Comparison of ENCODE assay signal across 9 mouse cellular contexts in genomic region chr5:119866277-119867235, GRCm38 (mm10). TPM values are rescaled to one million over a fixed set of nuclear protein-coding genes. Genes with fewer than 3 reads are reported as not detected.
DNase-seq lines count a peak whose midpoint lies in the region; ATAC-seq and TF ChIP-seq lines count a peak whose summit lies in the region.
"Had no signal": no experiment of that assay in that cellular context is flagged by ENCODE, and none has a peak within 500 bp of the region (broad histone marks: within the 10 kb centered on the region; RNA-seq: fewer than 3 reads in every experiment).

No protein-coding gene starts in this region.

- WGBS in liver, embryonic 12.5 days (ENCODE audit: insufficient replicate concordance) = 30% methylated on average over 31 of the region's 31 CpGs
- 28% methylated on average over 31 of the region's 31 CpGs for WGBS in liver, postnatal 0 days (ENCODE audit: insufficient replicate concordance)
- WGBS in embryonic facial prominence, embryonic 15.5 days = 14% methylated on average over 31 of the region's 31 CpGs
- 7% methylated on average over 31 of the region's 31 CpGs for WGBS in neural tube, embryonic 13.5 days

- H3K9me3 ChIP-seq in liver, embryonic 12.5 days (replicated peaks) = no peaks in the 10 kb centered on the region
- no peaks in the 10 kb centered on the region for H3K9me3 ChIP-seq in liver, postnatal 0 days (ENCODE audit: low read length)
- no peaks in the 10 kb centered on the region for H3K9me3 ChIP-seq in embryonic facial prominence, embryonic 15.5 days (replicated peaks)
- H3K9me3 ChIP-seq in neural tube, embryonic 13.5 days = no peaks in the 10 kb centered on the region

- peaks cover 47% of the 10 kb centered on the region for H3K27me3 ChIP-seq in liver, embryonic 12.5 days (replicated peaks)
- 0 out of 2 replicates have a peak, but pooled peaks cover 6% of the 10 kb centered on the region for H3K27me3 ChIP-seq in liver, postnatal 0 days (ENCODE audit: insufficient read depth, low read length)
- peaks cover 27% of the 10 kb centered on the region for H3K27me3 ChIP-seq in embryonic facial prominence, embryonic 15.5 days
- H3K27me3 ChIP-seq in neural tube, embryonic 13.5 days = peaks cover 29% of the 10 kb centered on the region

- H3K27ac ChIP-seq in liver, embryonic 12.5 days = no peak overlapping the region
- no peak overlapping the region for H3K27ac ChIP-seq in liver, postnatal 0 days (ENCODE audit: low read depth)
- H3K27ac ChIP-seq in embryonic facial prominence, embryonic 15.5 days (replicated peaks) = no peak overlapping the region
- no peak overlapping the region for H3K27ac ChIP-seq in neural tube, embryonic 13.5 days (replicated peaks)
- H3K27ac ChIP-seq: macrophage had no signal

- ATAC-seq in liver, embryonic 12.5 days = no peak
- ATAC-seq in liver, postnatal 0 days = no peak
- no peak for ATAC-seq in embryonic facial prominence, embryonic 15.5 days (ENCODE audit: insufficient number of reproducible peaks, low FRiP score, low TSS enrichment, low read depth)
- peak; percentile 67 for ATAC-seq in neural tube, embryonic 13.5 days (ENCODE audit: low read depth)

- no peak for DNase-seq in liver, postnatal 0 days
- DNase-seq in layer of hippocampus, postnatal 10 days (ENCODE audit: low spot score in 2 of 2) = peak; percentile 47 to 51
- no peak for DNase-seq in thymus, postnatal 14 days
- no peak for DNase-seq in thymus, adult 18-20 months
- no peak for DNase-seq in spleen, adult 12 weeks (ENCODE audit: low spot score)

- no peak overlapping the region for H3K9ac ChIP-seq in liver, embryonic 12.5 days
- H3K9ac ChIP-seq in liver, postnatal 0 days (replicated peaks) = no peak overlapping the region
- no peak overlapping the region for H3K9ac ChIP-seq in embryonic facial prominence, embryonic 15.5 days
- H3K9ac ChIP-seq in neural tube, embryonic 13.5 days = peak overlapping the region; percentile 39

- no peaks in the 10 kb centered on the region for H3K36me3 ChIP-seq in liver, embryonic 12.5 days
- no peaks in the 10 kb centered on the region for H3K36me3 ChIP-seq in liver, postnatal 0 days (replicated peaks; ENCODE audit: insufficient read depth, low read length)
- no peaks in the 10 kb centered on the region for H3K36me3 ChIP-seq in embryonic facial prominence, embryonic 15.5 days
- no peaks in the 10 kb centered on the region for H3K36me3 ChIP-seq in neural tube, embryonic 13.5 days

- TF ChIP-seq CTCF in liver, postnatal 0 days (IDR thresholded peaks at IDR 0.05; ENCODE audit: low read depth) = no peak

- no peak for TF ChIP-seq EP300 in liver, postnatal 0 days (IDR thresholded peaks at IDR 0.05; ENCODE audit: low read depth)

- H3K4me2 ChIP-seq in liver, embryonic 12.5 days = peak overlapping the region; percentile 18; the same call in 1 of the 2 replicates
- H3K4me2 ChIP-seq in liver, postnatal 0 days (ENCODE audit: low read depth, low read length) = no peak overlapping the region
- H3K4me2 ChIP-seq in embryonic facial prominence, embryonic 15.5 days (replicated peaks) = peak overlapping the region; percentile 50
- H3K4me2 ChIP-seq in neural tube, embryonic 13.5 days = peak overlapping the region; percentile 59

- H3K4me1 ChIP-seq in liver, embryonic 12.5 days = no peaks in the 10 kb centered on the region
- no peaks in the 10 kb centered on the region for H3K4me1 ChIP-seq in liver, postnatal 0 days (ENCODE audit: insufficient read depth)
- H3K4me1 ChIP-seq in embryonic facial prominence, embryonic 15.5 days = peaks cover 13% of the 10 kb centered on the region
- H3K4me1 ChIP-seq in neural tube, embryonic 13.5 days (replicated peaks) = peaks cover 14% of the 10 kb centered on the region

- no peak overlapping the region for H3K4me3 ChIP-seq in liver, embryonic 12.5 days
- no peak overlapping the region for H3K4me3 ChIP-seq in liver, postnatal 0 days (ENCODE audit: low read depth, low read length)
- peak overlapping the region; percentile 27 for H3K4me3 ChIP-seq in embryonic facial prominence, embryonic 15.5 days (replicated peaks)
- H3K4me3 ChIP-seq in neural tube, embryonic 13.5 days = peak overlapping the region; percentile 33

RNA-seq across cellular contexts. Expression of gene Tbx5, which starts 34.1 kb away (rescaled TPM):
- polyA plus RNA-seq in liver, embryonic 12.5 days (2016; fragmentation: Nextera tagmentation; extraction: Ambion mirVana) = 0.27 and 0.83 TPM in 2 replicates
- not detected in 2 replicates for polyA plus RNA-seq in liver, postnatal 0 days (2015; fragmentation: Nextera tagmentation; extraction: Ambion mirVana)
- 0.71 and 1.8 TPM in 2 replicates for polyA plus RNA-seq in embryonic facial prominence, embryonic 15.5 days (2015; fragmentation: Nextera tagmentation; extraction: Ambion mirVana)
- total RNA-seq in layer of hippocampus, postnatal 10 days (2021) = not detected
- 0.15 and 0.45 TPM in 2 replicates for polyA plus RNA-seq in neural tube, embryonic 13.5 days (2015; fragmentation: Nextera tagmentation; extraction: Ambion mirVana)
- polyA plus RNA-seq: macrophage had no signal

Comparison
In these comparisons a context has a peak if more than half of its experiments do, and no peak if none do; other contexts are left out.
1. H3K4me3 ChIP-seq: peak in embryonic facial prominence, embryonic 15.5 days (single experiment) and neural tube, embryonic 13.5 days (single experiment); none in liver, embryonic 12.5 days (single experiment) and liver, postnatal 0 days (single experiment).
2. DNase-seq: peak in layer of hippocampus, postnatal 10 days (2 of 2); none in liver, postnatal 0 days (single experiment), thymus, postnatal 14 days (single experiment), thymus, adult 18-20 months (0 of 2) and spleen, adult 12 weeks (single experiment).